Mouse (Mus musculus) adrenal gland, postnatal 0 days (tissue): ENCODE measurements around the gene Tbl1xr1. TPM values are rescaled to one million over a fixed set of nuclear protein-coding genes. Genes with fewer than 3 reads are reported as not detected.

Experiments
- polyA plus RNA-seq: library from polyadenylated mRNA; unstranded; fragments of >200 nt; fragmentation: Nextera tagmentation; extraction: Ambion mirVana; gene quantifications from 2 replicates; pipeline ENCODE4 v1.2.1, GENCODE M21; 2015

Tbl1xr1 gene
- 7.7 and 9.6 TPM in 2 replicates for polyA plus RNA-seq

GRCm38 (mm10) chr3:22076561-22076935 lies at the start of gene Tbl1xr1:
Tbl1xr1 (plus strand) TSS chr3:22076652.

